Mouse (Mus musculus): ENCODE data around the gene Pkd1l2. TPM values are rescaled to one million over a fixed set of nuclear protein-coding genes. Genes with fewer than 3 reads are reported as not detected.

Pkd1l2 gene
- total RNA-seq, 2 experiments from 2014 or later: 0.08 TPM; not detected in 1

- DNase-seq (ENCODE audit: low spot score in 2 of 2): no peak
Observed at GRCm38 (mm10) chr8:117087036-117087435, 4.8 kb upstream of the Pkd1l2 start.

GRCm38 (mm10) chr8:117085521-117085920, 3.3 kb upstream of the Pkd1l2 start:
- no peak for DNase-seq (ENCODE audit: low spot score in 2 of 2)

- DNase-seq (ENCODE audit: low spot score in 2 of 2): no peak
Observed at GRCm38 (mm10) chr8:117082947-117083559, 804 bp upstream of the Pkd1l2 start.

GRCm38 (mm10) chr8:117079652-117080051, 2.6 kb downstream of the Pkd1l2 start:
- DNase-seq (ENCODE audit: low spot score in 2 of 2): no peak

GRCm38 (mm10) chr8:117078367-117078926, 3.8 kb downstream of the Pkd1l2 start:
- DNase-seq (ENCODE audit: low spot score in 2 of 2): no peak

- DNase-seq (ENCODE audit: low spot score in 2 of 2): no peak
Observed at GRCm38 (mm10) chr8:117074350-117075182, 7.7 kb downstream of the Pkd1l2 start.

- DNase-seq (ENCODE audit: low spot score in 2 of 2): no peak
Observed at GRCm38 (mm10) chr8:117069708-117070107, 12.5 kb downstream of the Pkd1l2 start.

- no peak for DNase-seq (ENCODE audit: low spot score in 2 of 2)
Observed at GRCm38 (mm10) chr8:117068294-117068693, 14.0 kb downstream of the Pkd1l2 start.

GRCm38 (mm10) chr8:117067396-117067795, 14.9 kb downstream of the Pkd1l2 start:
- DNase-seq (ENCODE audit: low spot score in 2 of 2): no peak

GRCm38 (mm10) chr8:117066955-117067354, 15.3 kb downstream of the Pkd1l2 start:
- DNase-seq (ENCODE audit: low spot score in 2 of 2): no peak

- no peak for DNase-seq (ENCODE audit: low spot score in 2 of 2)
Observed at GRCm38 (mm10) chr8:117061180-117061880, 20.9 kb downstream of the Pkd1l2 start.

GRCm38 (mm10) chr8:117060306-117060705, 21.9 kb downstream of the Pkd1l2 start:
- no peak for DNase-seq (ENCODE audit: low spot score in 2 of 2)

- no peak for DNase-seq (ENCODE audit: low spot score in 2 of 2)
Observed at GRCm38 (mm10) chr8:117059021-117059420, 23.2 kb downstream of the Pkd1l2 start.

GRCm38 (mm10) chr8:117055097-117055496, 27.2 kb downstream of the Pkd1l2 start:
- DNase-seq (ENCODE audit: low spot score in 2 of 2): no peak

GRCm38 (mm10) chr8:117054146-117054545, 28.1 kb downstream of the Pkd1l2 start:
- no peak for DNase-seq (ENCODE audit: low spot score in 2 of 2)

GRCm38 (mm10) chr8:117053135-117054079, 28.8 kb downstream of the Pkd1l2 start:
- DNase-seq (ENCODE audit: low spot score in 2 of 2): no peak

- no peak for DNase-seq (ENCODE audit: low spot score in 2 of 2)
Observed at GRCm38 (mm10) chr8:117051316-117051715, 30.9 kb downstream of the Pkd1l2 start.

GRCm38 (mm10) chr8:117050763-117051162, 31.5 kb downstream of the Pkd1l2 start:
- DNase-seq (ENCODE audit: low spot score in 2 of 2): no peak

GRCm38 (mm10) chr8:117049444-117049843, 32.8 kb downstream of the Pkd1l2 start:
- DNase-seq (ENCODE audit: low spot score in 2 of 2): no peak

GRCm38 (mm10) chr8:117043584-117043983, 38.7 kb downstream of the Pkd1l2 start:
- no peak for DNase-seq (ENCODE audit: low spot score in 2 of 2)
